8 mouse cellular contexts compared by ENCODE assay signal in genomic region chr13:3633895-3634811, GRCm38 (mm10). TPM values are rescaled to one million over a fixed set of nuclear protein-coding genes. Genes with fewer than 3 reads are reported as not detected.
DNase-seq lines count a peak whose midpoint lies in the region; ATAC-seq and TF ChIP-seq lines count a peak whose summit lies in the region.

TSS of gene Asb13 (plus strand) at chr13:3634032.

- peaks cover 3% of the 10 kb centered on the region; the same call in 1 of the 2 replicates for H3K4me1 ChIP-seq in lung, embryonic 16.5 days (replicated peaks; ENCODE audit: control insufficient read depth, insufficient read depth, low read length)
- H3K4me1 ChIP-seq in thymus, adult 2 months (replicated peaks; ENCODE audit: control insufficient read depth, insufficient read depth, low read length): peaks cover 8% of the 10 kb centered on the region

- TF ChIP-seq CTCF in thymus, adult 2 months (IDR thresholded peaks at IDR 0.05; ENCODE audit: borderline replicate concordance, control insufficient read depth, extremely low read depth, insufficient read depth, low read length, poor library complexity): 0 out of 2 replicates have a peak, but pooled peaks have one; percentile 28

- H3K27me3 ChIP-seq in lung, embryonic 16.5 days (ENCODE audit: control insufficient read depth, insufficient read depth, low read depth, low read length): no peaks in the 10 kb centered on the region
- H3K27me3 ChIP-seq in thymus, adult 2 months (ENCODE audit: control insufficient read depth, insufficient read depth, low read length): no peaks in the 10 kb centered on the region

- H3K9me3 ChIP-seq in lung, embryonic 16.5 days (ENCODE audit: control insufficient read depth, low read length): no peaks in the 10 kb centered on the region

- peak; percentile 89 for TF ChIP-seq POLR2A in thymus, adult 2 months (IDR thresholded peaks at IDR 0.05; ENCODE audit: control insufficient read depth, extremely low read depth, insufficient read depth, low read length, poor library complexity)

- H3K27ac ChIP-seq in lung, embryonic 16.5 days (ENCODE audit: low read length): no peak within 1 kb of the TSS
- H3K27ac ChIP-seq in thymus, adult 2 months (ENCODE audit: control insufficient read depth, insufficient read depth, low read length): no peak within 1 kb of the TSS

- H3K4me2 ChIP-seq in lung, embryonic 16.5 days (ENCODE audit: low read depth, low read length): peak within 1 kb of the TSS; percentile 82

- under 1% methylated on average over 47 of the region's 47 CpGs for WGBS in lung, embryonic 16.5 days
- WGBS in thymus, adult 2 months: 1% methylated on average over 47 of the region's 47 CpGs

- H3K4me3 ChIP-seq in lung, embryonic 16.5 days (ENCODE audit: low read length): peak within 1 kb of the TSS; percentile 76
- H3K4me3 ChIP-seq in thymus, adult 2 months (ENCODE audit: control insufficient read depth, insufficient read depth, low read length): peak within 1 kb of the TSS; percentile 93

- H3K9ac ChIP-seq in lung, embryonic 16.5 days (ENCODE audit: low read length): peak within 1 kb of the TSS; percentile 86

- ATAC-seq in frontal cortex, adult (ENCODE audit: low TSS enrichment): peak; percentile 97
- peak; percentile 97 to 98 for ATAC-seq in hematopoietic stem cell, adult 5-6 weeks (replicated peaks in 1 of 2; ENCODE audit: insufficient read depth in 1 of 2, low FRiP score in 2 of 2, low TSS enrichment in 1 of 2, low read depth in 1 of 2, poor library complexity in 2 of 2, severe bottlenecking in 2 of 2)
- peak; percentile 94 for ATAC-seq in lung, embryonic 16.5 days (ENCODE audit: low read depth)

- no peaks in the 10 kb centered on the region for H3K36me3 ChIP-seq in lung, embryonic 16.5 days (ENCODE audit: control insufficient read depth, insufficient read depth, low read length)
- no peaks in the 10 kb centered on the region for H3K36me3 ChIP-seq in thymus, adult 2 months (ENCODE audit: control insufficient read depth, insufficient read depth, low read length)

- DNase-seq in MEL-GATA-1-ER (ENCODE audit: extremely low read depth, low read depth): peak; percentile 65
- DNase-seq in cerebellum, adult 9-10 months: peak; percentile 89
- peak; percentile 86 for DNase-seq in layer of hippocampus, adult 9-11 months
- DNase-seq in ovary, adult 18-20 months (ENCODE audit: low spot score): peak; percentile 79
- DNase-seq in thymus, adult 2 months: peak; percentile 89

RNA-seq across cellular contexts. Expression of gene Asb13, which starts in this region (rescaled TPM):
- total RNA-seq in hematopoietic stem cell, adult 5-6 weeks (2017): 7.8 and 14.4 TPM in 2 replicates
- 9.4 and 10.3 TPM in 2 replicates for polyA plus RNA-seq in lung, embryonic 16.5 days (2015; fragmentation: Nextera tagmentation; extraction: Ambion mirVana)
- polyA plus RNA-seq in thymus, adult 2 months (2012; rRNA removed): 22.9 and 25.7 TPM in 2 replicates
